Mouse (Mus musculus): ENCODE measurements around the gene Iqgap2. TPM values are rescaled to one million over a fixed set of nuclear protein-coding genes. Genes with fewer than 3 reads are reported as not detected.

The Iqgap2 gene
- polyA plus RNA-seq, 1 experiment from 2014 or later: 31.5 TPM

DNA sequence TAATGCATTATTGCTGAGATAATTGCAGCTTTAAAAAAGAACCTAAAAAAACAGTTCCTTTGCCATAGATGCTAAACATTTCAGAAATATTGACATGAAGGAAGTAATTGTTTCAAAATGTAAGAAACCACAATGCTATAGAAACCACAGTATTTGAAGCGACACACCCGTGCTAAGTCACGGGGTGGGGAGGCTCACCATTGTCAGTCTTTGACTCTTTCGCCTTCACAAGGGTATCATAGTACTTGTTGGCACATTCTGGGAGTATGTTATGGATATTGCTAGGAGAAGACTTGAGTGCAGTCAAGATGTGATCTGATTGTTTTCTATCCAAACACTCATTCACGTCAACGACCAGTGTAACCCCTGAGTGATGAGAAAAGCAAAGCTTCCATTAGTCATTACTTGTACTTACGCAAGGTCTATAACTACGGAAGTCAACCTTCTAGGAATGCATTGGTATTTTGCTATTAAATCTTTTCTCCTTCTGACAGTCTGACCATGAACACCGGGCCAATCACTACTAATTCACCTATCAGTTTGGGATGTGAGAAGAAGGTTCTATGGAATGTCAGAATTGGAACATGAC, 207.0 kb downstream of the Iqgap2 start:
- ATAC-seq: no peak
- Histone ChIP-seq H3K4me2 (replicated peaks; ENCODE audit: low read depth) (no peak overlapping the region), H3K9ac (ENCODE audit: low read depth, low read length) (no peak overlapping the region), H3K4me1 (replicated peaks; ENCODE audit: control insufficient read depth, insufficient read depth, low read length) (no peaks in the 10 kb centered on the region), H3K4me3 (ENCODE audit: low read depth, low read length) (no peak overlapping the region), H3K36me3 (ENCODE audit: control insufficient read depth, insufficient read depth) (peaks cover 32% of the 10 kb centered on the region; the same call in 1 of the 2 replicates), H3K9me3 (ENCODE audit: control insufficient read depth) (no peaks in the 10 kb centered on the region), H3K27me3 (replicated peaks; ENCODE audit: control insufficient read depth, insufficient read depth, low read length) (no peaks in the 10 kb centered on the region), H3K27ac (ENCODE audit: low read depth, low read length) (no peak overlapping the region)
- WGBS: 95% methylated on average over 9 of the region's 9 CpGs
- TF ChIP-seq CTCF (IDR thresholded peaks at IDR 0.05; ENCODE audit: low read depth): no peak

DNA sequence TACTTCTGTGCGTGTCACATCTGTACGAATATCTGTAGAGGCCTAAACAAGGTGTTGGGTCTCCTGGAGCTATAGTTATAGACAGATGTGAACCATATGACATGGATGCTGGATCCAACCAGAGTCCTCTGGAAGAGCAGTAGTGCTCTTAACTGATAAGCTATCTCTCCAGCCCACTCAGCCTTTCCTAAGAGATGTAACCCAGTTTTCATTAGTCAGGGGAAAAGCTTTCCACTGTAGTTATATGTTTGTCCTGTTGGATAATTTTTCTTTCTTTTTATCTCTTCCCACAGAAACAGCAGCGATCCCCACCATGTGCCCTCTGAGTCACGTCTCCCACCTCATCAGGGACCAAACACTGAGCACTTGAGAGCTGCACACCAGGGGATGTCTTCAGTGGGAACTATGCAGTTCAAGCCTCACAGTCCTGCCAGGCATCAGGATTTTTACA, 212.2 kb downstream of the Iqgap2 start:
- no peak overlapping the region for H3K4me2 ChIP-seq (replicated peaks; ENCODE audit: low read depth)
- TF ChIP-seq CTCF (IDR thresholded peaks at IDR 0.05; ENCODE audit: low read depth): no peak
- no peaks in the 10 kb centered on the region for H3K4me1 ChIP-seq (replicated peaks; ENCODE audit: control insufficient read depth, insufficient read depth, low read length)
- no peaks in the 10 kb centered on the region for H3K9me3 ChIP-seq (ENCODE audit: control insufficient read depth)
- no peak for ATAC-seq
- H3K4me3 ChIP-seq (ENCODE audit: low read depth, low read length): no peak overlapping the region
- peaks cover 24% of the 10 kb centered on the region; the same call in 1 of the 2 replicates for H3K36me3 ChIP-seq (ENCODE audit: control insufficient read depth, insufficient read depth)
- H3K27ac ChIP-seq (ENCODE audit: low read depth, low read length): no peak overlapping the region
- no peak overlapping the region for H3K9ac ChIP-seq (ENCODE audit: low read depth, low read length)
- H3K27me3 ChIP-seq (replicated peaks; ENCODE audit: control insufficient read depth, insufficient read depth, low read length): no peaks in the 10 kb centered on the region
- WGBS: 76% methylated on average over 4 of the region's 4 CpGs

GRCm38 (mm10) chr13:95679078-95679477, 212.6 kb downstream of the Iqgap2 start:
- H3K4me2 ChIP-seq (replicated peaks; ENCODE audit: low read depth): no peak overlapping the region
- H3K9me3 ChIP-seq (ENCODE audit: control insufficient read depth): no peaks in the 10 kb centered on the region
- H3K27ac ChIP-seq (ENCODE audit: low read depth, low read length): no peak overlapping the region
- peaks cover 25% of the 10 kb centered on the region; the same call in 1 of the 2 replicates for H3K36me3 ChIP-seq (ENCODE audit: control insufficient read depth, insufficient read depth)
- H3K4me3 ChIP-seq (ENCODE audit: low read depth, low read length): no peak overlapping the region
- H3K9ac ChIP-seq (ENCODE audit: low read depth, low read length): no peak overlapping the region
- no peaks in the 10 kb centered on the region for H3K27me3 ChIP-seq (replicated peaks; ENCODE audit: control insufficient read depth, insufficient read depth, low read length)
- TF ChIP-seq CTCF (IDR thresholded peaks at IDR 0.05; ENCODE audit: low read depth): no peak
- 90% methylated on average over 5 of the region's 5 CpGs for whole genome bisulfite sequencing
- H3K4me1 ChIP-seq (replicated peaks; ENCODE audit: control insufficient read depth, insufficient read depth, low read length): no peaks in the 10 kb centered on the region
- ATAC-seq: no peak

- no peaks in the 10 kb centered on the region for H3K4me1 ChIP-seq (replicated peaks; ENCODE audit: control insufficient read depth, insufficient read depth, low read length)
- H3K4me3 ChIP-seq (ENCODE audit: low read depth, low read length): no peak overlapping the region
- H3K4me2 ChIP-seq (replicated peaks; ENCODE audit: low read depth): no peak overlapping the region
- no peak overlapping the region for H3K27ac ChIP-seq (ENCODE audit: low read depth, low read length)
- TF ChIP-seq CTCF (IDR thresholded peaks at IDR 0.05; ENCODE audit: low read depth): no peak
- no peak overlapping the region for H3K9ac ChIP-seq (ENCODE audit: low read depth, low read length)
- ATAC-seq: no peak
- WGBS: 89% methylated on average over 7 of the region's 7 CpGs
- no peaks in the 10 kb centered on the region for H3K9me3 ChIP-seq (ENCODE audit: control insufficient read depth)
- H3K27me3 ChIP-seq (replicated peaks; ENCODE audit: control insufficient read depth, insufficient read depth, low read length): no peaks in the 10 kb centered on the region
- H3K36me3 ChIP-seq (ENCODE audit: control insufficient read depth, insufficient read depth): peaks cover 42% of the 10 kb centered on the region
Observed at GRCm38 (mm10) chr13:95672372-95672771, 219.3 kb downstream of the Iqgap2 start.

DNA sequence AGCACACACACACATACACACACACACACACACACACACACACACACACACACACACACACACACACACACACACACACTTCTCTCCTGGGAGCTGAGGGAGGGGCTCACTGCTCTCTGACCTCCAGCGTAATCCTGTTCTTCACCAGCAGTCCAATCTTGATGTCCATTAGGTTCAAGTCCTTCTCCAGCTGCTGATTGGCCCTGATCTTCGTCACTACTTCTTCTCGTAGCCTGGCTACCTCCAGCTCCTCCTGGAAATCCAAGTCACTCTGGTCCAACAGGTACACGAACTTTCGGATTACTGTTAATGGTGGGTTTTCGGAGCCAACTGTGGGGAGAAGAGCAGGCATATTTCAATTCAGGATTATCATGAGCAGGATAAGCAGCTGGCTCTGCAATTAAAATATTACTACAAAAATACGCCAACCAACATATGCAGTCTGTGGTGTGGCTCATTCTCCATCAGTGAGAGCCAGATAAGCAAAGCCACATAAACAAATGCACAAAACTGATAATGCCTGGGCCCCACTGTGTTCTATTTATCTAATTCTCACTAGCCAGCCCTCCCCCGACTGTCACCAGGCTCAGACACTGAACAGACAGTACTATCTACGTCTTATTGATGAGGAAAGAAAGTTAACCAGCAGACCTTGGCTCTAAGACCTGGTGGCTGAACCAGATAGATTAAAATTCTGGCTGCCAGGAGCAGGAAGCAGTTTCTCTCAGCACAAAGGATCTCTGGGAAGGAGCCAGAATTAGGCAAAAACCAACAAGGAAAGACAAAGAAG, 220.4 kb downstream of the Iqgap2 start:
- Histone ChIP-seq H3K27me3 (replicated peaks; ENCODE audit: control insufficient read depth, insufficient read depth, low read length) (no peaks in the 10 kb centered on the region), H3K9me3 (ENCODE audit: control insufficient read depth) (no peaks in the 10 kb centered on the region), H3K27ac (ENCODE audit: low read depth, low read length) (no peak overlapping the region), H3K4me2 (replicated peaks; ENCODE audit: low read depth) (no peak overlapping the region), H3K4me3 (ENCODE audit: low read depth, low read length) (no peak overlapping the region), H3K4me1 (replicated peaks; ENCODE audit: control insufficient read depth, insufficient read depth, low read length) (no peaks in the 10 kb centered on the region), H3K9ac (ENCODE audit: low read depth, low read length) (no peak overlapping the region), H3K36me3 (ENCODE audit: control insufficient read depth, insufficient read depth) (peaks cover 44% of the 10 kb centered on the region)
- 74% methylated on average over 9 of the region's 9 CpGs for WGBS
- no peak for ATAC-seq
- TF ChIP-seq CTCF (IDR thresholded peaks at IDR 0.05; ENCODE audit: low read depth): no peak

GRCm38 (mm10) chr13:95670534-95670933, 221.2 kb downstream of the Iqgap2 start:
- no peak for ATAC-seq
- Histone ChIP-seq H3K9me3 (ENCODE audit: control insufficient read depth) (no peaks in the 10 kb centered on the region), H3K27me3 (replicated peaks; ENCODE audit: control insufficient read depth, insufficient read depth, low read length) (no peaks in the 10 kb centered on the region), H3K4me2 (replicated peaks; ENCODE audit: low read depth) (no peak overlapping the region), H3K9ac (ENCODE audit: low read depth, low read length) (no peak overlapping the region), H3K4me3 (ENCODE audit: low read depth, low read length) (no peak overlapping the region), H3K36me3 (ENCODE audit: control insufficient read depth, insufficient read depth) (peaks cover 44% of the 10 kb centered on the region), H3K4me1 (replicated peaks; ENCODE audit: control insufficient read depth, insufficient read depth, low read length) (no peaks in the 10 kb centered on the region), H3K27ac (ENCODE audit: low read depth, low read length) (no peak overlapping the region)
- WGBS: 75% methylated on average over 5 of the region's 5 CpGs
- TF ChIP-seq CTCF (IDR thresholded peaks at IDR 0.05; ENCODE audit: low read depth): no peak
